Mouse (Mus musculus) liver (tissue): ENCODE data around the gene Stil.
"Not testable (repeated sequence)": the region's sequence is repeated elsewhere in the genome, so short reads cannot be mapped to it uniquely, and the experiment has no call there.

Experiments used
- DNase-seq: peaks from one replicate; pipeline ENCODE4 v3.0.0-alpha.2; 2020; ENCODE audit warnings: mixed read lengths

Gene Stil

GRCm38 (mm10) chr4:114999773-115000428 is at the start of gene Stil:
Gene Stil (plus strand): TSS chr4:115000159.
- peak; percentile 99 for DNase-seq

DNA sequence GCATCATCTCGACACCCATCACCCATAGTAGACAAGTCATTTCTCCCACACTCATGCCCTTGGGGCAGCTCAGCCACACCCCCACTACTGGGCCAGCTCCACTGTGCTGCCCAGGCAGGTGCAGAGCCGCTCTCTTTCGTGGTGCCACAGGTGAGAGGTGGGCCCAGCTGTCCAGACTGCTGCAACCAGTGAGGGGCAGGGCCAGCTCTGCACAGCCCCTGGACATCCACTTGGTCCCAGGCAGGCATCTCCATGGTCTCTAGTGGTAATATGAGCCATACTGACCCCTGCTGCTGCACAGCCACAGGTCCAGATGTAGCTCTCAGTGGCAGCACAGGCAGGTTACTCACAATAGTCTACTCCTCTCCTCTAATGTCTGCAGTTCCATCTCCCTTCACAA is 46.8 kb upstream of the Stil start:
- DNase-seq, result no peak

DNA sequence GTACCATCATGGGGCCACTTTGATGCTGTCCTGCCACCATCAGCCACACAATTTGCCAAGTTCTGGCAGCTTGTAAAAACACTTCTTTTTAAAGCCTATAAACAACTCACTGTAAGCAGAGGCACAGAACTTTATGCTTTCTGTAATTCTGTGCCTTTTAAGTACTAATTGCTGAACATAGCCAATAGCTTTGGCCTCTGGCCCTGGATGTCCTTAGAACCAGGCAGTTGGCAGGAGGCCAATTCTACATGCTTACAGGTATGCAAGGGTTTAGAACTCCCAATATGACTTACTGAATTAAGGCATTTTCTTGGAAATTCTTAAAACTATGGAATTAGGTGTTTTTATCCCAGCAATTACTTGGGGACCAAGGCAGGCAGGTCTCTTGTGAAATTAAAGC is 42.6 kb upstream of the Stil start:
- no peak for DNase-seq

- DNase-seq, result no peak
Observed at GRCm38 (mm10) chr4:114958231-114958630, 41.7 kb upstream of the Stil start.

- DNase-seq, result no peak
Observed at GRCm38 (mm10) chr4:114958786-114959185, 41.2 kb upstream of the Stil start.

DNA sequence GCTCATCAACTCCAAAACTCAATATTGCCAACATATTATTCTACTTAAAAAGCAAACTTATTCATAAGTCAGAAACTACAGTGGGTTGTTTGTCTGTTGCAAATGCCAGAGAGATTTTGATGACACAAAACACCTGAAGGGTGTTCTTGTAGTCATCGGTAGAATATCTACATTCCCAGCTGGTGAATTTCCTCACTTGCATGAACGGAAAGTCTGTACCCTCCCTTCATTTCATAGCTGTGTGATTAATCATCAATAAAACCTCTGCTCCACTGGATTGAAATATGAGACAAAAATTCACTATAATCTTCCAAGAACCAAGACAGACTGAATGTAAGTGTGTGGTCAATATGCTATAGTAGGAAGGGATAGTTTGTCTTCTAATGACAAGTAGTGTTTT is 40.4 kb upstream of the Stil start:
- no peak for DNase-seq

DNA sequence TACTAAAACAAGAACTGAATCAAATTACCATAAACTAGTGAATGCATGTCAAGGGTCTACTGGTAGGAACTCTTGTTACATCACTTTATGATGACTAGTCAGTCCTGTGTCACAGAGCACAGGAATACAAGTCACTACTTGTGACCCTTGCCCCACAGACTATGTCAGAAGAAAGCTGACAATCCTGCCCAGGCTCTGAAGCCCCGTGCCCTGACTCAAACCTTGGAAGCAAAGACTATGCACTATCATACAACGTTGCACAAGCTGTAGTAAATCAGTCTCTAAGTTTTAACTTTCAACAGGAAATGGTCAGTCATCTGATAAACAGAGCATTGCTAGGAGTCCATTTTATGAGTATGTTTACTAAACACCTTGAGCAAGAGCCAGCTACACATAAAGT is 39.1 kb upstream of the Stil start:
- not testable (repeated sequence) for DNase-seq

DNA sequence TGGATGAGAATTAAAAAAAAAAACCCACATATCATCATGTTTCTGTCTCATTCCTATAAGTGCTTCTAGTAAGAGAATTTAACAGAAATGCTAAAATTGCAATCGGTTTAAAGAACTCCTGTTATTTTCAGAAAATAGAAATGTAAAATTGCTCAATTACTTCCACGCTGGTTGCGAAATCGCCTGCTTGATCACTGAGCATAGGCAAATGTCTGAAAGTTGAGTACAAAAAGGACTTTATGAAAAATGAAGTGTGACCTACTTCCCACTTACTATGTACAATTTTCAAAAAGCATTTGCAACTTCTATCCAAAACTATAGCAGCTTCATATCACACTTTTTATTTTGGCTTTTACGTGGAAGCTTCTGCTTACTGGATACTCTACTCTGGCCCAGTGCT is 29.2 kb upstream of the Stil start:
- no peak for DNase-seq

GRCm38 (mm10) chr4:114973229-114973740 is 26.7 kb upstream of the Stil start:
- no peak for DNase-seq

- no peak for DNase-seq
Observed at GRCm38 (mm10) chr4:114982619-114983018, 17.3 kb upstream of the Stil start.

DNA sequence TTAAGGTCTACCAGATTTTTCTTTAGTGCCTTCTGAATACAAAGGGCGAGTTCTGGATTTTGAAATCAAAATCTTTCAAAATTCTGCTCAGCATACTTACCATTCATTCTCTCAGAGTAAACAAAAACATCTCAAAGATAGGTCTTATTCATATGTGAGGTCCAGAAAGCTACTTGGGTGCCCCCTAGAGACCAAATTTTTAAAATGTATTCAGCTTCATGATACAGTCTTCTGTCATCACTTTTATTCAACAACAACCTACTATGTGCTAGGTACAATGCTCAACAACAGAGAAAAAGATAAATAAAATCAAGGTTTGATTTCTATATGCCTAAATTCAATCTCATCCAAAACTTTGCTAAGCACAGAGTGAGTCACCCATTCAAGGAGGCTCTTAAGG is 16.9 kb upstream of the Stil start:
- no peak for DNase-seq

GRCm38 (mm10) chr4:114986211-114986590 is 13.8 kb upstream of the Stil start:
- no peak for DNase-seq

DNA sequence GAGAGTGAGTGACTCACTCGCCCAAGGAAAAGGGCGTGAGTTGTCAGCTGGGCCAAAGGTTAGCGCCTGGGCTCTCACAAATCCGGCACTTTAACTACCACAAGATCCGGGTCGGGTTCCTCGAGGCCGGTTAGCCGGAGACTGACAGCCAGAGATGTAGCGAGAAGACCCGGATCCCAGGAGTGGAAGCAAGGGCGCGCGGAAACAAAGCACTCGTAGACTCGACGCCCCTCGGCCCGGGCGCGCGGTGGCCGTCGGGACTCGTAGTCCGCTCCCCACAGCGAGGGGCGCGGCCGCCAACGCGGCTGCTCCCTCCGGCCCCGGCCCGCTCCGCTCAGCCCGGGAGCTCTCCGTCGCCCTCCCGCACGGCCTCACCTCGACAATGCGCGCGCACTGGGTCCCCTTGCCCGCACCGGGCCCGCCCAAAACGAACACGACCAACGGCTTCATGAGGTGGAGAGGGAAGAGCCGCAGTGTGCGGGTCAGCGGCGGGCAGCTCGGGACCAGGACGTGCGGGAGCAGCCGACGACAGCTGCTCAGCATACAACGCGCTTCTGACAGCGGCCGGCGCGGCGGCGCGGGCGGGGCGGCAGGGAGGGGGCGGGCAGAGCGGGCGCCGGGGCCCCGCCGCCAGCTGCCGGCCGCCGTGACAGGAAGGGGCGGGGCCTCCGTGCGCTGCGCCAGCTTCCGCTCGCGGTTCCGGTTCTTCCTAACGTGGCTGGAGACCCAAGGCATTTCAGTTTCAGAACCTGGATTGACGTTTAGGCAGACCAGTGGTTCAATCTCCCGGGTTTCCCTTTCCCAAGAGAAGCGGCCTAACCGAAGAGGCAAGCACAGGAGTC is 13.1 kb upstream of the Stil start, which contains the start of gene Cmpk1:
TSS of gene Cmpk1 (minus strand) at position 651 of the 842 bp plus-strand sequence.
- peak; percentile 89 for DNase-seq

GRCm38 (mm10) chr4:114994218-114994617 is 5.7 kb upstream of the Stil start:
- no peak for DNase-seq

DNA sequence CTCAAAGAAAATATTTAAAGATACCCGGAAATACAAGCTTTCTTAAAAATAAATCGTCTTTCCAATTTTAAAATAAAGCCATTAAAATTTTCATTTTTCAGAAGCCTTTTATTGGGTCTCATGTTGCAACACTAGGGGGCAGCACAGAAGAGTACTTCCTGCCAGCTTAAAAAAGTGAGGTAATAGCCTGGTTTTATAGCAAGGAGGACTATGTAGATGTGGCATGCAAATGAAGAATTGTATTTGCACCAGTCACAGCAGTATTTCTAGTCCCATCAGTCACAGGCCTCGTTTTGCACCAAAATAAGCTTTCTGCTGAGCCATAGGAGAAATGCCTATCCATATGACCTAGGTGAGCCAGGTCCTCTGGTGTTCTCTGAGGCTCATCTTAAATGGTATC is 2.9 kb upstream of the Stil start:
- peak; percentile 61 for DNase-seq

- no peak for DNase-seq
Observed at GRCm38 (mm10) chr4:114999445-114999772, 550 bp upstream of the Stil start.

- DNase-seq, result peak; percentile 16
Observed at GRCm38 (mm10) chr4:115000429-115000795, 453 bp downstream of the Stil start.

DNA sequence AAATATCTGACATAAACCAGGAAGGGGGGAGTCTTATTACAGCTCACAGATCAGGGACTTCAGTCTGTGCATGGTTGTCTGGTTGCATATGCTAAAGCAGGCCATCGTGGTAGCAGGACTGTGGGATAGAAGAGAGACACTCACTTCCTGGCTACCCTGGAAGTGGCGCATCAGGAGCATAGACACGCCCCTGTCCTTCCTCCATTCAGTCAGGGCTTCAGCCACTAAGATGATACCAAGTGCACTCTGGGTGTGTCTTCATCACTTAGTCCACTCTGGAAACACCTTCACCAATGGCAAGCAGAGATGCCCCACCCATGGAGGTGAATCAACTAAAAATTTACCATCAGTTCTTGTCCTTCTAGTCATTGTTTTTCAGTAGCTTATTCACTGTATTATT is 14.3 kb downstream of the Stil start:
- no peak for DNase-seq

DNA sequence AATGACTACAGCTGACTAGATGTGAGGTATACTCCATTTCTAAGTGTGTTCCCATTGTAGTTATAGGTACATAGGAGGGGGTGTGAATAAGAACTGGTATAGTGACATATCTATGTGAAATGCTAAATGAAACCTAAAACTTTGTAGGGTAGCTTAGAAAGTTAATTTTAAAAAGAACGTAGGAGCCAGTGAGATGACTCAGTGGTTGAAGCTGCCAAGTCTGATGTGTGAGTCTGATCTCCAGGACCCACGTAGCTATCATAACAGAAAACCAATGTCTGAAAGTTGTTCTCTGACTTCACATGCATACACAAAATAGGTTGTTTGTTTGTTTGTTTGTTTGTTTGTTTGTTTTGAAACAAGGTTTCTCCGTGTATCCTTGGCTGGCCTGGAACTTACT is 20.0 kb downstream of the Stil start:
- no peak for DNase-seq

GRCm38 (mm10) chr4:115035043-115035442 is 35.1 kb downstream of the Stil start:
- DNase-seq, result no peak

DNA sequence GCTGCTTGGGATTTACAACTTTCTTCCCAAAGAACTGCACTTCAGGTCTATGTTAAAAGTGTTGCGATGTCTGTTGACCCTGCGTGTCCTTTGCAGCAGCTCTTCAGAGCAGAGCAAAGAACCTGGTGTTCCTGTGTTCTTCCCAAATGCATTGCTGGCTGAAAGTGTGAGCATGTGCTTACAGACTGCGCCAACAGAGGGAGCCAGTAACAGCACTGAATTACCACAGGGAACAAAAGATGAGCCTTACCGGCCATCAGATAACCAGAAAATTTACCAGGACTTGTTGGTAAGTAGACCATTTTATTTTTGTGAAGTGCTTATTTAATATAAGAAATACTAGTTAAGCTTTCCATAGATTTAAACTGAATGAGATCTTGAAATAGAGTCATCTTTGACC is 38.3 kb downstream of the Stil start:
- peak; percentile 69 for DNase-seq

- no peak for DNase-seq
Observed at GRCm38 (mm10) chr4:115045621-115046020, 45.7 kb downstream of the Stil start.

GRCm38 (mm10) chr4:115047750-115048149 is 47.8 kb downstream of the Stil start:
- DNase-seq, result peak; percentile 95

DNA sequence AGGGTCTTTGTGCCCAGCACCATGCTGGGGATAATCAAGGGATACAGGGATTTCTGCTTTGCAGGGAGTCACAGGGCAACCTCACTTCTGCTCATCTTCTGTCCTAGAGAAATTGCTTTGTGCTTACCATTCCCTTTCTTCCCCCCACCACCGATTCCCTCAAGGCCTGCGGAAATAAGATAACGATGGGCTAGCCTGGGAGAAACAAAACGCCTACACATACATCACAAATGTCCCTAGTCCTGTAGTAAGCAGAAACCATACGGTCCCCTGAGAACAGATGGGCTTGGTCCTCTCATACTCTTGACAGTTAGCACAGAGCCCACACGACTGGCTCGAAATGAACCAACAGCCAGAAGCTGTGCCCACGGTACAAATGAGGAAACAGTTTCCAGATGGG is 48.2 kb downstream of the Stil start:
- peak; percentile 76 for DNase-seq
